Mouse (Mus musculus) urinary bladder, postnatal 36 days (tissue): ENCODE measurements around the gene Ankrd11.
A peak's percentile ranks its signal among the peaks of the same experiment; 100 is the strongest.

Experiments used
- DNase-seq, 2 experiments: peaks; one replicate each; pipeline ENCODE4 v3.0.0; 2022; ENCODE audit warnings: low spot score in 2 of 2, mixed read lengths in 1 of 2

Gene Ankrd11

DNA sequence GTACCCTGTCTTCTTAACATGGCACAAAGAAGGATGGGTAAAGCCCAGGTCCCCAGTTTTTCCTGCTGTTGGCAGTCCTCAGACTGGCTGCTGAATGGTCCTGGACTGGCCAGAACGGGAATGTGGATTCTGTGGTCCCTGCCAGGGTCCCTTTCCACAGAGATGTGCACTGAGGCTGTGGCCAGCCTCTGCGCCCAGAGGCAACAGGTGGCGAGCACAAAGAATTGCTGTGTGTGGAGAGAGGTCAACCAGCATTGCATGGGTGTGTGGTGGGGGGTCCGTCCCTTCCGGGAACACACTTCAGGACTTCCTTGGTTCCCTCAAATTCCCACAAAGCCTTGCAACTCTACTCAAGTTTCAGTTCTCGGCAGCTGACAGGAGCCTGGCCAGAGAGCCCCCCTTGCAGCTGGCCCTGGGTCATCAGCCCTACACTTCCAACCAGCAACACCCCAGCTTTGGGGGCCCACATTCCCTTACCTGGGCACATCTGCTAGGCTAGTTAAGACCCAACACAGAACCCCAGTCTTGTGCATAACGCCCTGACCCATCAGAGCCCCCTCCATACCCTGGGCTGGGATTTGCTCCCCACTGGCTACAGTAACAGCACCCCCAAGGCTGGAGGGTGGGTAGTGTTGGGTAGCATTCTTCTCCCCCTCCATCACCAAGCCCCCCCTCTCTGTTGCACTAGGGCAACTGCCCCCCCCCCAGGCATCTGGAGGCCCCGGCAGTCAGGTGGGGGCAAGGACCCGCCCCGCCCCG, 192.7 kb downstream of the Ankrd11 start:
- DNase-seq, result no peak

DNA sequence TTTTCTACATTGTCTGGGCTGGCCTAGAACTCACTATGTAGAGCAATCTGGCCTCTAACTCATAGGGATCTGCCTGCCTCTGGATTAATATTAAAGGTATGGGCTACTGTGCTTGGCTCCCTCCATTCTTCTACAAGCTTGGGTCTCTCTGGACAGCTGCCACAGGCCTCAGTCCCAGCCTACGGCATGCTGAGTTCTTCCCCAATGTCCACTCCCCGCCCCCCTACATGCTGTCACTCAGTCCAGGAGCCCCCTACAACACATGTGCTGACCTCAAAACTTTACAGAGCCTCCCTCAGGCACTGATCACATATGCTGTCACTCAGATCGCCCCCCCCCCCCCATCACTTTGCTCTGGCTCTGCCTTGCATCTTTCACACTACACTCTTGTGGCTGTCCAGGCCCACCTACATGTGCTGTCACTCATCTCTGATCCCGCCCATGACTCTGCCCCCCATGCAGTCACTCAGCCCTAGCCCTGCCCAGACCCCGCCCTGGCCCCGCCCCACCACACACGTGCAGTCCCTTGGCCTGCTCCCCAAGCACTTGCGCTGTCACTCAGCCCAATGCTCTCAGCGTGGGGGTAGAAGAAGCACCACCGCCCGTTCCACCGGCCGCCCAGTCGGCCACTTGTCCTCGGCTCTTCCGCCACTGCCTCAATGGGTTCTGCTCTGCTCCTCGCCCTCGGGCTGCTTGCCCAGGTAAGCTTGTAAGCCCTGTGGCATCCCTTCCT, 194.1 kb downstream of the Ankrd11 start, which contains the start of gene Cdh15:
TSS of gene Cdh15 (plus strand) at position 138 of the 733 bp plus-strand sequence.
- no peak for DNase-seq

DNA sequence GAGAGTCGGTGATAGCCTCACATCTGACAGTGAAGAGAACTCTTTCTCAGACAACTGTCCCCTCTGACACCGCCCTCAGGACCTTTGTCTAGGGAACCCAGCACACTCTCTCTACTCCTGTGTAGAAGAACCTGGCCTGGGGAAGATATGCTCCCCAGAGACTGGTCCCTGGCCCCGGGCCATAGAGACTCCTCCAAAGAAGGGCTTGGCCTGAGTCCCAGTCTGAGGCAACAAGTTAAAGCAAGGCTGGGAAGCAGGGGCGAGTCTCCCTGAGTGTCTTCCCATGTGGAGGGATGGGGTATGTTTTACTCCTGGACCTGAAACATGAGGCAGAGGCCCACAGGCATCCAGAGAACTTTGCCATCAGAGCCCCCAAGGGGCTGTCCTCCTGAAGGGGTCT, 196.4 kb downstream of the Ankrd11 start:
- peak in 1 of 2 experiments; percentile 52 for DNase-seq

DNA sequence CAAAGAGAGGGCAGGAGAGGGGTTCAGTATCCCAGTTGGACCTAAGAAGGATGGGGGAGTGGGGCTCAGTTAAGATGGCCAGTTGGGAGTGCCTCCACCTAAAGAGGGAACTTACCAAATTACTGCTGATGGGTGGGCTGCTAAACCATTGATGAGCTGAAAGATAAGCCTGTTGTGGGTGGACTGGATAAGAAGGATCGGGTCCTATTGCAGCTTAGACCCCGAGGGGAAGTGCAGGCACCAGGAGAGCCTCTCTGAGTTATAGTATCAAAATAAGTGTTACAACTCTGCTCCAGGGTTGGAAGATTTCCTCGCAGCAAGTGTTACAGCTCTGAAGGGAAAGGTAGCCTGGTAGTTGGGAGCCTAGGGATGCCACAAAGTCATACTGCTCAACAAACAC, 197.9 kb downstream of the Ankrd11 start:
- DNase-seq, result no peak

DNA sequence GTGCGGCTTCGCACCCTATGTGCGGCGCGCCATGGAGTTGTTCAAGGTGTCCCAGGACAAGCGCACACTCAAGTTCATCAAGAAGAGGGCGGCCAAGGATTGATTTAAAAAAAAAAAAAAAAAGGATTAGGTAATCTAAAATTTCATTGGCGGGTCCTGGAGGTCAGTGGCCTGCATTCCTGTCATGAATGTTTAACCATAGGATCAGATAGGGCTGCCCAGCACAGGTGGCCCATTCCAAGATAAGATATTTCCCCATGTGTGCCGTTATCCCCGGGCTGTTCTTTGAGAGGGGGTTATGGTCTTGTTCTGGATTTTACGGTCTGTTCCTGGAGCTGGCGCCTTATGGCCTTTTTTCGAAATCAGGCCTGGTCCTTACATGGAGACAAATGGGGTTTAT, 205.4 kb downstream of the Ankrd11 start:
- DNase-seq, result no peak

DNA sequence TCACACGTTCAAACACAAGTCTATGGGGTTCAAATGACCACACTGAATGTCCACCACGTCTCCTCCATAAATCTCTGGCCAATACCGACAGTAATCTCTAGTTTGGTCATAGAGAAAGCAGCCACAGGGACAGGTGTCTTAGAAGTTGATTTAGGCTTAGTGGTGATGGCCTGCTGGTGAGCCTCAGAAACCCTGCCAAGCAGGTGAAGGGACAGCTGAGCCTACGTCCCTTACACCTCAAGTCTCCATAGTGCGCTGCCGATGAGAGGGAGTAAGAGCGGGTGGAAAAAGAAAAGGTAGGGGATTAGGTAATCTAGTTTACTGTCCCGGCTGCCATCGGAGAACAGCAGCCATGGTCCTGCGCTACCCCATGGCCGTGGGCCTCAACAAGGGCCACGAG, 205.9 kb downstream of the Ankrd11 start:
- DNase-seq, result no peak

DNA sequence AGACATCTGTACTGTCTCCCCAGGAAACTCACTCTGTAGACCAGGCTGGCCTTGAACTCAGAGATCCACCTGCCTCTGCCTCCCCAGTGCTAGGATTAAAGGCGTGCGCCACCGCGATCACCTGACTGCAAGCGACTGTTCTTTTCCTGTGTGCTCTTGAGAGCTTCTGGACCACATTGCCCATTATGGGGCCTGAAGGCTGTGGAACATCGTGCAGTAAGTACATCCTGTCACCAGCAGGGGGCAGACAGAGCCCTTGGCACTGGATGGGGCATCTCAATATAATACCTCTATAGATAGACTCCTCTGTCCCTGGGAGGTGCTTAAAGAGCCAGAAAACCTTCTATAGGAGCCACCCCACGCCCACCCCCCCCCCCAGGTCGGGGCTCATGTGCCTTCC, 207.1 kb downstream of the Ankrd11 start:
- DNase-seq, result peak; percentile 67 to 76

DNA sequence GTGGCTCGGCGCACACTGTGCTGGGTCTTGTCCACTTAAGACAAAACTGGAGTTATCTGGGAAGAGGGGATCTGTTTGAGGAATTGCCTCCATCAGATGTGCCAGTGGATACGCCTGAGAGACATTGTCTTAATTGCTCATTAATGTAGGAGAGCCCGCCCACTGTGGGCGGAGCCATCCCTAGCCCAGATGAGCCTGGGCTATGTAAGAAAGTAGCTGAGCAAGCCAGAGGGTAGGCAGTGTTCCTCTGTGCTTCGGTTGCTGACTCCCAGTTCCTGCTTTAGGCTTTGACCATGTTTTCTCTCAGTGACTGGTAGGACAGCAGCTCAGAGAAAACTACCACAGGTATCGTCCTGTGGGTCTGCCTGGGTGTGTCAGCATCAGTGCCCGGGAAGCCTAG, 207.7 kb downstream of the Ankrd11 start:
- no peak for DNase-seq
